Mouse (Mus musculus) MEL (cell line): ENCODE results near the gene Spdye4b.

Source experiments
- CTCF ChIP-seq, 3 experiments: IDR thresholded peaks in 2 of 3; conservative IDR thresholded peaks in 1 of 3; 2 replicates each; pipeline ENCODE4 v1.5.1; 2011 to 2012; ENCODE audit warnings: low read length in 3 of 3, low read depth in 2 of 3, mild to moderate bottlenecking in 2 of 3, improper control_type of control experiment in 1 of 3, inconsistent platforms in 1 of 3, mixed read lengths in 1 of 3, moderate library complexity in 1 of 3; ENCODE audit not compliant: control insufficient read depth in 1 of 3, insufficient read depth in 1 of 3, poor library complexity in 1 of 3, severe bottlenecking in 1 of 3
- E2F4 ChIP-seq: IDR thresholded peaks from 2 replicates; pipeline ENCODE4 v1.6.1; 2011; ENCODE audit warnings: low read depth, low read length, improper control_type of control experiment, borderline replicate concordance
- ZNF384 ChIP-seq: IDR thresholded peaks from 2 replicates; pipeline ENCODE4 v1.6.1; 2012; ENCODE audit warnings: low read depth, mild to moderate bottlenecking, inconsistent platforms, low read length, improper control_type of control experiment

DNA sequence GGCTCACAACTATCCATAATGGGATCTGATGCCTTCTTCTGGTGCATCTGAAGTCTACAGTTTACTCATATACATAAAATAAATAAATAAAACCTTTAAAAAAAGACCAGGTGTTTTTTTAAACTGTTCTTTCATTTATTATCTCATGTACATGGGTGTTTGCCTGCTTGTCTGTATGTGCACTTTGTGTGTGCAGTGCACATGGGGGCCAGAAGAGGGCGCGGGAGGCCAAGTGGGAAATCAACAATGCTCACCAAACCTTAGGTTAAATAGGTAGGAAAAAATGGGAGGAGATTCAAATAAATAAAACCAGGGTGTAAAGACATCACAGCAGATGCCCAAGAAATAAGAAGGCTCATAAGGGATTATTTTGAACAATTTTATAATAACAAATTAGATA, 30.8 kb upstream of the Spdye4b start:
- peak in 2 of 3 experiments; percentile 2 to 28; a peak in 1 of 6 replicates for TF ChIP-seq CTCF (IDR thresholded peaks at IDR 0.05 in 2 of 3, conservative IDR thresholded peaks at IDR 0.05 in 1 of 3; ENCODE audit: control insufficient read depth in 1 of 3, insufficient read depth in 1 of 3, low read depth in 2 of 3, low read length in 3 of 3, poor library complexity in 1 of 3, severe bottlenecking in 1 of 3)
- TF ChIP-seq ZNF384: no peak
- TF ChIP-seq E2F4: no peak
